Mouse (Mus musculus) left cerebral cortex, adult 18-20 months (tissue): ENCODE results near the gene Nfe2l3. TPM values are rescaled to one million over a fixed set of nuclear protein-coding genes. Genes with fewer than 3 reads are reported as not detected.
"Not testable (repeated sequence)": the region's sequence is repeated elsewhere in the genome, so short reads cannot be mapped to it uniquely, and the experiment has no call there.

Source experiments
- DNase-seq, 2 experiments: peaks; one replicate each; pipeline ENCODE4 v3.0.0; 2021 to 2022; ENCODE audit warnings: low spot score in 2 of 2, mixed read lengths in 1 of 2
- long read RNA-seq, 2 experiments: library from polyadenylated mRNA; stranded (forward); transcript quantifications; one replicate each; pipeline ENCODE4 v2.0.0; 2021
- total RNA-seq, 2 experiments: library from RNA; stranded (reverse); gene quantifications; 2 replicates each; pipeline ENCODE4 v1.2.3; 2021

Gene Nfe2l3
- 1 to 10 TPM; 1.8 to 1.9 TPM for total RNA-seq
- long read RNA-seq, experiment 1, partial matches to known transcripts = 0 of 1 reads
- long read RNA-seq, experiment 1, other reads (novel, unspliced or antisense) = 0 of 1 reads
- long read RNA-seq, experiment 2, partial matches to known transcripts = 0 of 3 reads
- long read RNA-seq, experiment 2, other reads (novel, unspliced or antisense) = 0 of 3 reads

GRCm38 (mm10) chr6:51432535-51433397, at the start of gene Nfe2l3:
Gene Nfe2l3 (plus strand): TSS chr6:51432670.
- peak; percentile 32 to 36 for DNase-seq

DNA sequence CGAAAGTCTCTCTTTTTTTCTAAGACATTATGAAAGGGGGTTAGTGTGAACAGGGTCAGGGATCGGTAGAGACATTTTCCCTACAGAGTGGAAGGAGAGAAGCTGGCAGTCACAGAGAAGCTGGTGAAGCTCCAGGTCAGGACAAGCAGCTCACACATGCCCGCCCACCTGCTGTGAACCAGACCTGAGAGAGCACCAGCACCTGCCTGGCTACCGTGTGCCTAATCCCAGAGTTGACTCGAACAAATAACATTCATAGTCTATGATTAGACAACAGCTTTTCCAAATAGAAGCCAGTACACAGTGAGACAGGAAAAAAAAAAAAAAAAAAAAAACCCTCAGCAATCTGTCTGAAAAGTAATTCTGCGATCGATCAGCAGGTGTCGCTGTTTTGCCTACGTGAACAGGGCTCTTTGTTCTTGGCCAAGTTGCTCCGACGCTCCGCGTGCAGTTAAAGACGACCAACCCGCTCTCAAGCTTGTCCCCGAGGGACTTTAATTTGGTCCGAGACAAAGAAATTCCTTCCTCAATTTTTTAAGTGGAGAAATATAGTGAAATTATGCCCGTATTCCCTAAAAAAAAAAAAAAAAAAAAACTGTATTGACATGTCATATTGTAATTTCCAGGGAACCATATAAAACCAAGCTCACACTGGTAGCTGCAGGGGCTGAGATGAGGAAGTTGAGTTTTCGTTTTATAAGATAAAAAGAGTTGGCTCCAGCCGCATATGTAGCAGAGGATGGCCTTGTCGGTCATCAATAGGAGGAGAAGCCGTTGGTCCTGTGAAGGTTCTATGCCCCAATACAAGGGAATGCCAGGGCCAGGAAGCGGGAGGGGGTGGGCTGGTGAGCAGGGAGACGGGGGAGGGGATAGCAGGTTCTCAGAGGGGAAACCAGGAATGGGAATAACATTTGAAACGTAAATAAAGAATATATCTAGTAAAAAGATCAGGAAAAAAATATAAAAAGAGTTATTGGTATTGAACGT, 48.4 kb upstream of the Nfe2l3 start:
- peak; percentile 83 to 92 for DNase-seq

DNA sequence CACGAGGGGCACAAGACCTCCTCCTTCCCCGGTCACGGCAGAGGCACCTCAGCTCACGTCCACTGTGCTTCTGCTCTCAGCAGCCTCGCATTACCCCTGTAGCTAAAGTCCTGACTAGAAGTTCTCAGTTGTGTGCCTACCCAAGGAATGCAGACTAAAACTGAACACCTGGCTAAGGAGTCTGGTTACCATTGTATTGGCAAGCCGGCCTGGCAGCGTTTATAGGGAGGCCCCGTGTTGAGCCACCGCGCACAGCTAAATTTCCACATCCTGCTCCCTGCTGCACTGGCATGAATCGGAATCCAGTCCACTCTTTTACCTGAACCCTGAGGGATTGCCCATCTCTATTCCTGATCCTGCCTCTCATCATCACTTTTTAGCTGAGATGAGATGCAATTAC, 42.0 kb upstream of the Nfe2l3 start:
- DNase-seq = no peak

- no peak for DNase-seq
Observed at GRCm38 (mm10) chr6:51391816-51392490, 40.5 kb upstream of the Nfe2l3 start.

- DNase-seq = no peak
Observed at GRCm38 (mm10) chr6:51393341-51394128, 38.9 kb upstream of the Nfe2l3 start.

GRCm38 (mm10) chr6:51394367-51394766, 38.1 kb upstream of the Nfe2l3 start:
- DNase-seq = not testable (repeated sequence)

DNA sequence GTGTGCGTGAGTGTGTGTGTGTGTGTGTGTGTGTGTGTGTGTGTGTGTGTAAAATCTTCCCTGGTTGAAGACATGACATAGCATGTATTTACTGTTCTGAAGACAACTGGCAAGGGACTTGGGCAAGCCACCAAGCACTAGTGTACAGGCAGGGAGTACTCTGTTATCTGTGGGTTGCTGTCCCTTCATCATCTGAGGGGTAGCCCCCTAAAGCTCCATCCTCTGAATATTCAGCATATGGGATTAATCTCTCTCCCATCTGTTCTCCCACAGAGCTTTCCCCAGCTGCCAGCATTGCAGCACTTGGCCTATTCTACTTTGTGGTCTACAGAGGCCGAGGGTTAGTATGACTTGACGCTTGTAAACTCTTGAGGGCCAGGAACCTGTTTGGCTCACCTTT, 37.5 kb upstream of the Nfe2l3 start:
- DNase-seq = not testable (repeated sequence)

- DNase-seq = no peak
Observed at GRCm38 (mm10) chr6:51395486-51395885, 37.0 kb upstream of the Nfe2l3 start.

GRCm38 (mm10) chr6:51399113-51399518, 33.4 kb upstream of the Nfe2l3 start:
- DNase-seq = no peak

- no peak for DNase-seq
Observed at GRCm38 (mm10) chr6:51401294-51401693, 31.2 kb upstream of the Nfe2l3 start.

DNA sequence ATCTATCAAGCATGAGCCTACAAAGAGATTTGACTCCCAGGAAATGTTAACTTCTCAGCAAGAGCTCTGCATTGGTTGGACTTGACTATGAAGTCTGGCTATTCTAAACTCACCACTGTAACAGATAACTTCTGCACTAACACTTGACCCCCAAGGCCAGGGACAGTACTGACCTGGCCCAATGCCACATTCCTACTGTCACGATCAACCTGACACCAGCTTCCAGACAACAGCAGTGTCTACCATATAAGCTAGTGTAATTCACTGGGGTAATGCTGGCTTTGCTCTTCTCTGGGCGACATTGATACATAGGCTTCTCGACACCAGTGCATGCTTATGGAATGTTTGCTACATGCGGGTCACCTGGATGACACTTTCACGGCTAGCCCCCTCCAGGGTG, 28.9 kb upstream of the Nfe2l3 start:
- no peak for DNase-seq

DNA sequence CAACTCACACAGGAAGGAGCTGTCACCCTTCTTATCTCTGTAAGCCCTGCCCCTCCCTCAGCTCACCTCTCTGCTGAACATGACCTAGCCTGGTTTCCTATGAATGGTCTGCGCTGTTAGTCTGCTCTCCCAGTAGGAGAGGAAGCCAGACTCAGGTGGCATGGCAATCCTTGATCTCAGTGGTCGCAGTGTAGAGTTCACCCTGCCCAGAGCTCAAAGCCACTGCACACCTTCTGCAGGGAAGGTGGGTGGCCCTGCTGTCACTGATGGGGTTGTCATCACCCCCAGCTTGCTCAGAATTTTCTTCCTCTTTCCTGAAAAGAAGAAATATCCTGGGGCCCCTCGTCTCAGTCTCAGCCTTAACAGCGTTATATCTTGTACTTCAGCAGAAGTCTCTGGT, 28.0 kb upstream of the Nfe2l3 start:
- DNase-seq = no peak

DNA sequence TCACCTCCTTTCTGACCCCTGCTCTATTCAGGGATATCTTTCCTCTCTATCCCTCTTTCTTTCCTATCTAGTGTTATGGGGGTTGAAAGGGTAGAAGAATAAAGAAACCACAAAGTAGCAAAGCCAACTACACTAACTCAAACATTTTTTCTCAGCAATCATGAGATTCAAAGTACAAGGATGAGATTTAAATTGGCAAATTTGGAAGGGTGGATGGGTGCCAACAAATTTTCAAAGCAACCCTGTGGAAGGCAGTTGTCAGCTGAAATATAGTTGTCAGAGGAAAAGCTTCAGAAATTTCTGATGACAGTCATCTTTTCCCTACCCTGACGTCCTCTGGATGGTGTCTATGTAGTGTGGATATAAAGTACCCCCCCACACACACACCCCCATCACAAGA, 16.0 kb upstream of the Nfe2l3 start:
- no peak for DNase-seq

DNA sequence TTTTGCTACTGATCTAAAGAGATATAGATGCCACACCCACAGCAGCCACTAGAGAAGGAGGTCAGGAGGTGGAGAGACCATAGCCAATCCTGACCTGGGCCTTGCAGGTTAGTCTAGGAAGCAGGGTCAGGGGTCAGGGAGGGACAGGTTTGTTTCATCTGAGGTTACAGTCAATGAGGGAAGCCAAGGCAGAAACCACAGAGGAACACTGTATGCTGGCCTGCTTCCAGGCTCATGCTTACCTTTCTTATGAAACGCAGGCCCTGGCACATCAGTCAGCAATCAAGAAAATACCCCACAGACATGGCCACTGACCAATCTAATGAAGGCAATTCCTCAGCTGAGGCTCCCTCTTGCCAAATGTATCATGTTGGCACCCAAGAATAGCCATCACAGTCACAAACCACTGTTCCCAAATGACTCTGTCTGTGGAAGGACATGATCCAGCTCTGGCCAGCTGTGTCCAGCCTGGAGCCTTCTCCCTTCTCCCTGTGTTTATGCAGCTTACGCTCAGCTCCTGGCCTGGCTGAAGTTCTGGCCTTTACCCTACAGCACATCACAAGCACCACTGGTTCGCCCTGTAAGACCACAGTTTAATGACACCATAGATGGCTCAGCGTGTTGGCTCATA, 15.0 kb upstream of the Nfe2l3 start:
- DNase-seq = no peak

DNA sequence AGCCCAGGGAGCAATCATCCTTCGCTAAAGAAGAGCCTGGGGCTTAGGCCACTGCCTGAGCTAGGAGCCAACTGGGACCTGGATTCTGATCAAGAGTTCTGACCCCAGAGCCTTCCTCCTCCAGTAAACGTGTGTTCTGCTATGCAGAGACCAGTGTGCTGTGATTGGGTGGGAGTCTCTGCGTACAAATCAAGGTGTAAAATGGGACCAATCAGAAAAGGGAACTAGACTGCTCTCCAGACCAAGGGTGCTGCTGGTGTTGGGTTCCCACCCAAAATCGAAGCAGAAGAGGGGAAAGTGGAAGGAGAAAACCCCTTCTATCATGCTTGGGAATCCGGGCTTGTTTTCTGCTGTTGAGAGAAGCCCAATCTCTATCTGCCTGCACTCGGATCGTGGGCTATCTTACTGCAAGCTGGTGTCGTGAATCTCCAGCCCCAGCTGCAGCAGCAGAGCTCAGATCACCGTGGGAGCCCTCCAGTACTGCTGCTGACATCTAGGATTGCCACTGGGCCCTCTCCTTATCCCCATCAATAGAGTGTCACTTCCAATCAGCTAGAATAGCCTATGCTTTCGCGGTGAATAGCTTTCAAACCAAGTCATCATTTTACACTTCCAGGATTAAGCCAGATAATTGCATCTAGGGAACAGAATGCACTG, 8.9 kb upstream of the Nfe2l3 start:
- no peak for DNase-seq

GRCm38 (mm10) chr6:51424537-51424936, 7.9 kb upstream of the Nfe2l3 start:
- DNase-seq = no peak

DNA sequence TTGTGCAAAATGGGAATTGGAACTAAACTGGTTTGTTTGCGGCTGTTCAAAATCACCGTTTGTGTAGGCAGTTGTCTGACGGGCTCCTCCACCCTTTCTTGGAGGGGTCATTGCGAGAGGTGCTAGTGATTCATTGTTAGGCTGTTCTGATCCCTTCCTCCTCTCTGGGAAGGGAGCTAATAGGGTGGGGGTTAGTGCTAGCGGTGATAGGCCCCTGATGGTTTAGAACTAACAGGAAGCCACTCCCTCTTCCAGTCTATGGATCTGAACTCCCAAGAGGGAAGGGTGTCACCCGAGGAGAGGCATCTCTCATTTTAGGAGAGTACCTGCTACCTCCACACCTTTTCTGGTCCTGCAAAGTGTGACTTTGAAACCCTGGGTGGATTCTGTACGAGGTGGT, 1.8 kb downstream of the Nfe2l3 start:
- no peak for DNase-seq

- DNase-seq = no peak
Observed at GRCm38 (mm10) chr6:51437665-51438064, 5.2 kb downstream of the Nfe2l3 start.

- peak in 1 of 2 experiments; percentile 19 for DNase-seq
Observed at GRCm38 (mm10) chr6:51438826-51439330, 6.4 kb downstream of the Nfe2l3 start.
